Comparison of ENCODE assay signal across 18 mouse cellular contexts in genomic region chr3:88939071-88939470, GRCm38 (mm10). TPM values are rescaled to one million over a fixed set of nuclear protein-coding genes. Genes with fewer than 3 reads are reported as not detected.
DNase-seq lines count a peak whose midpoint lies in the region; ATAC-seq and TF ChIP-seq lines count a peak whose summit lies in the region.
"Had no signal": no experiment of that assay in that cellular context is flagged by ENCODE, and none has a peak within 500 bp of the region (broad histone marks: within the 10 kb centered on the region; RNA-seq: fewer than 3 reads in every experiment).

No protein-coding gene starts in this region.

- no peaks in the 10 kb centered on the region for H3K4me1 ChIP-seq in hindbrain, embryonic 11.5 days (replicated peaks; ENCODE audit: control insufficient read depth, insufficient read depth, low read length)
- no peaks in the 10 kb centered on the region for H3K4me1 ChIP-seq in hindbrain, embryonic 10.5 days (replicated peaks)
- 0 out of 2 replicates have a peak, but pooled peaks cover 7% of the 10 kb centered on the region for H3K4me1 ChIP-seq in E14TG2a.4 (replicated peaks; ENCODE audit: low read depth, low read length)
- H3K4me1 ChIP-seq in thymus, adult 2 months (replicated peaks; ENCODE audit: control insufficient read depth, insufficient read depth, low read length) = no peaks in the 10 kb centered on the region
- H3K4me1 ChIP-seq in midbrain, embryonic 16.5 days (ENCODE audit: control insufficient read depth, insufficient read depth, low read length) = no peaks in the 10 kb centered on the region
- H3K4me1 ChIP-seq in forebrain, embryonic 15.5 days = no peaks in the 10 kb centered on the region
- H3K4me1 ChIP-seq: embryonic facial prominence, embryonic 10.5 days; forebrain, embryonic 13.5 days; heart, embryonic 13.5 days; intestine, embryonic 15.5 days had no signal

- H3K27me3 ChIP-seq in hindbrain, embryonic 11.5 days (ENCODE audit: control insufficient read depth, insufficient read depth, low read length) = no peaks in the 10 kb centered on the region
- no peaks in the 10 kb centered on the region for H3K27me3 ChIP-seq in hindbrain, embryonic 10.5 days (ENCODE audit: insufficient read depth, poor library complexity, severe bottlenecking)
- no peaks in the 10 kb centered on the region for H3K27me3 ChIP-seq in E14TG2a.4 (ENCODE audit: insufficient read depth, low read length)
- no peaks in the 10 kb centered on the region for H3K27me3 ChIP-seq in thymus, adult 2 months (ENCODE audit: control insufficient read depth, insufficient read depth, low read length)
- H3K27me3 ChIP-seq in midbrain, embryonic 16.5 days (ENCODE audit: control insufficient read depth, insufficient read depth, low read depth, low read length) = no peaks in the 10 kb centered on the region
- H3K27me3 ChIP-seq in forebrain, embryonic 15.5 days = no peaks in the 10 kb centered on the region
- H3K27me3 ChIP-seq: CH12.LX; forebrain, embryonic 13.5 days; heart, embryonic 13.5 days; intestine, embryonic 15.5 days had no signal

- peak; percentile 18; the same call in 1 of the 2 replicates for TF ChIP-seq CTCF in E14TG2a.4 (conservative IDR thresholded peaks at IDR 0.05; ENCODE audit: low read length)
- no peak for TF ChIP-seq CTCF in thymus, adult 2 months (IDR thresholded peaks at IDR 0.05; ENCODE audit: borderline replicate concordance, control insufficient read depth, extremely low read depth, insufficient read depth, low read length, poor library complexity)

- H3K36me3 ChIP-seq in hindbrain, embryonic 11.5 days (ENCODE audit: control insufficient read depth, insufficient read depth, low read length) = 0 out of 2 replicates have a peak, but pooled peaks cover 4% of the 10 kb centered on the region
- H3K36me3 ChIP-seq in hindbrain, embryonic 10.5 days = peaks cover 84% of the 10 kb centered on the region
- peaks cover 93% of the 10 kb centered on the region for H3K36me3 ChIP-seq in E14TG2a.4 (ENCODE audit: insufficient read depth, low read length)
- H3K36me3 ChIP-seq in thymus, adult 2 months (ENCODE audit: control insufficient read depth, insufficient read depth, low read length) = peaks cover 49% of the 10 kb centered on the region
- peaks cover 18% of the 10 kb centered on the region for H3K36me3 ChIP-seq in midbrain, embryonic 16.5 days (ENCODE audit: control insufficient read depth, insufficient read depth, low read length)
- H3K36me3 ChIP-seq in forebrain, embryonic 15.5 days = peaks cover 55% of the 10 kb centered on the region

- no peak overlapping the region for H3K4me3 ChIP-seq in hindbrain, embryonic 11.5 days (ENCODE audit: low read depth, low read length)
- no peak overlapping the region for H3K4me3 ChIP-seq in hindbrain, embryonic 10.5 days
- no peak overlapping the region for H3K4me3 ChIP-seq in E14TG2a.4 (replicated peaks; ENCODE audit: low read length)
- no peak overlapping the region for H3K4me3 ChIP-seq in thymus, adult 2 months (ENCODE audit: control insufficient read depth, insufficient read depth, low read length)
- H3K4me3 ChIP-seq in midbrain, embryonic 16.5 days (ENCODE audit: low read depth, low read length) = no peak overlapping the region
- H3K4me3 ChIP-seq in forebrain, embryonic 15.5 days = no peak overlapping the region
- H3K4me3 ChIP-seq: embryonic facial prominence, embryonic 10.5 days; forebrain, embryonic 13.5 days; gastrocnemius, adult 2 months; heart, embryonic 13.5 days; intestine, embryonic 15.5 days had no signal

- WGBS in hindbrain, embryonic 11.5 days = 97% methylated on average over 10 of the region's 10 CpGs
- WGBS in hindbrain, embryonic 10.5 days = 92% methylated on average over 10 of the region's 10 CpGs
- WGBS in thymus, adult 2 months = 97% methylated on average over 10 of the region's 10 CpGs
- WGBS in midbrain, embryonic 16.5 days = 94% methylated on average over 10 of the region's 10 CpGs
- WGBS in forebrain, embryonic 15.5 days = 92% methylated on average over 10 of the region's 10 CpGs

- TF ChIP-seq POLR2A in thymus, adult 2 months (IDR thresholded peaks at IDR 0.05; ENCODE audit: control insufficient read depth, extremely low read depth, insufficient read depth, low read length, poor library complexity) = no peak

- peak; percentile 12 for DNase-seq in hindbrain, embryonic 11.5 days (ENCODE audit: low spot score)
- DNase-seq in hindbrain, embryonic 10.5 days (ENCODE audit: low spot score) = no peak
- peak; percentile 60 for DNase-seq in R1 (ENCODE audit: low read depth, low spot score)
- no peak for DNase-seq in thymus, adult 2 months
- DNase-seq: adrenal gland, postnatal 10 days; cerebellum, adult 11-12 months; gastrocnemius, adult 2 months; gastrocnemius, postnatal 25 days; heart, postnatal 4 days had no signal

- H3K9me3 ChIP-seq in hindbrain, embryonic 11.5 days (ENCODE audit: control insufficient read depth, low read length) = no peaks in the 10 kb centered on the region
- H3K9me3 ChIP-seq in hindbrain, embryonic 10.5 days = no peaks in the 10 kb centered on the region
- no peaks in the 10 kb centered on the region for H3K9me3 ChIP-seq in E14TG2a.4 (ENCODE audit: low read length)
- no peaks in the 10 kb centered on the region for H3K9me3 ChIP-seq in midbrain, embryonic 16.5 days (replicated peaks; ENCODE audit: control insufficient read depth, low read length, poor library complexity, severe bottlenecking)
- no peaks in the 10 kb centered on the region for H3K9me3 ChIP-seq in forebrain, embryonic 15.5 days
- H3K9me3 ChIP-seq: embryonic facial prominence, embryonic 10.5 days; forebrain, embryonic 13.5 days; heart, embryonic 13.5 days; intestine, embryonic 15.5 days had no signal

- no peak overlapping the region for H3K9ac ChIP-seq in hindbrain, embryonic 11.5 days (ENCODE audit: low read depth, low read length)
- H3K9ac ChIP-seq in midbrain, embryonic 16.5 days (ENCODE audit: low read depth, low read length) = no peak overlapping the region
- no peak overlapping the region for H3K9ac ChIP-seq in forebrain, embryonic 15.5 days (replicated peaks)
- H3K9ac ChIP-seq: forebrain, embryonic 13.5 days; heart, embryonic 13.5 days; hindbrain, embryonic 14.5 days; intestine, embryonic 15.5 days had no signal

- H3K27ac ChIP-seq in hindbrain, embryonic 11.5 days (ENCODE audit: low read depth, low read length) = no peak overlapping the region
- H3K27ac ChIP-seq in hindbrain, embryonic 10.5 days = no peak overlapping the region
- H3K27ac ChIP-seq in thymus, adult 2 months (ENCODE audit: control insufficient read depth, insufficient read depth, low read length) = no peak overlapping the region
- H3K27ac ChIP-seq in midbrain, embryonic 16.5 days (ENCODE audit: low read length) = no peak overlapping the region
- H3K27ac ChIP-seq in forebrain, embryonic 15.5 days (replicated peaks) = no peak overlapping the region
- H3K27ac ChIP-seq: embryonic facial prominence, embryonic 10.5 days; forebrain, embryonic 13.5 days; gastrocnemius, adult 2 months; heart, embryonic 13.5 days; hindbrain, embryonic 14.5 days; intestine, embryonic 15.5 days had no signal

- no peak overlapping the region for H3K4me2 ChIP-seq in hindbrain, embryonic 11.5 days (replicated peaks; ENCODE audit: low read depth, low read length)
- no peak overlapping the region for H3K4me2 ChIP-seq in midbrain, embryonic 16.5 days (ENCODE audit: low read length)
- no peak overlapping the region for H3K4me2 ChIP-seq in forebrain, embryonic 15.5 days (replicated peaks)
- H3K4me2 ChIP-seq: forebrain, embryonic 13.5 days; heart, embryonic 13.5 days; hindbrain, embryonic 14.5 days; intestine, embryonic 15.5 days had no signal

- no peak for ATAC-seq in hindbrain, embryonic 11.5 days (ENCODE audit: low FRiP score)
- ATAC-seq in midbrain, embryonic 16.5 days = no peak
- no peak for ATAC-seq in forebrain, embryonic 15.5 days (replicated peaks)
- ATAC-seq: intestine, embryonic 15.5 days had no signal

RNA-seq across cellular contexts. Expression of gene Ash1l, which starts 11.4 kb away (rescaled TPM):
- 15.5 and 22.9 TPM in 2 replicates for polyA plus RNA-seq in hindbrain, embryonic 11.5 days (2014; fragmentation: Nextera tagmentation; extraction: Ambion mirVana)
- 12.3 and 12.9 TPM in 2 replicates for polyA plus RNA-seq in hindbrain, embryonic 10.5 days (2016; fragmentation: Nextera tagmentation; extraction: Ambion mirVana)
- 12.3 and 12.8 TPM in 2 replicates for polyA plus RNA-seq in thymus, adult 2 months (2012; rRNA removed)
- polyA plus RNA-seq in midbrain, embryonic 16.5 days (2015; fragmentation: Nextera tagmentation; extraction: Ambion mirVana) = 19.0 and 21.9 TPM in 2 replicates
- polyA plus RNA-seq in forebrain, embryonic 15.5 days (2015; fragmentation: Nextera tagmentation; extraction: Ambion mirVana) = 23.5 and 23.7 TPM in 2 replicates

RNA-seq across cellular contexts. Expression of gene Dap3, which starts 11.9 kb away (rescaled TPM):
- 145 and 167 TPM in 2 replicates for polyA plus RNA-seq in hindbrain, embryonic 11.5 days (2014; fragmentation: Nextera tagmentation; extraction: Ambion mirVana)
- polyA plus RNA-seq in hindbrain, embryonic 10.5 days (2016; fragmentation: Nextera tagmentation; extraction: Ambion mirVana) = 132 and 142 TPM in 2 replicates
- 81.2 and 91.7 TPM in 2 replicates for polyA plus RNA-seq in thymus, adult 2 months (2012; rRNA removed)
- polyA plus RNA-seq in midbrain, embryonic 16.5 days (2015; fragmentation: Nextera tagmentation; extraction: Ambion mirVana) = 120 and 123 TPM in 2 replicates
- polyA plus RNA-seq in forebrain, embryonic 15.5 days (2015; fragmentation: Nextera tagmentation; extraction: Ambion mirVana) = 163 and 167 TPM in 2 replicates

RNA-seq across cellular contexts. Expression of gene Msto1, which starts 25.3 kb away (rescaled TPM):
- 47.4 and 49.8 TPM in 2 replicates for polyA plus RNA-seq in hindbrain, embryonic 11.5 days (2014; fragmentation: Nextera tagmentation; extraction: Ambion mirVana)
- polyA plus RNA-seq in hindbrain, embryonic 10.5 days (2016; fragmentation: Nextera tagmentation; extraction: Ambion mirVana) = 58.6 and 64.8 TPM in 2 replicates
- polyA plus RNA-seq in thymus, adult 2 months (2012; rRNA removed) = 36.5 and 40.7 TPM in 2 replicates
- polyA plus RNA-seq in midbrain, embryonic 16.5 days (2015; fragmentation: Nextera tagmentation; extraction: Ambion mirVana) = 46.9 and 51.2 TPM in 2 replicates
- 42.2 and 45.2 TPM in 2 replicates for polyA plus RNA-seq in forebrain, embryonic 15.5 days (2015; fragmentation: Nextera tagmentation; extraction: Ambion mirVana)

Comparison
In these comparisons a context has a peak if more than half of its experiments do, and no peak if none do; other contexts are left out.
1. DNase-seq: peak in hindbrain, embryonic 11.5 days (single experiment) and R1 (single experiment); none in hindbrain, embryonic 10.5 days (single experiment) and thymus, adult 2 months (single experiment).